Mouse (Mus musculus) frontal cortex, adult 2 months (tissue): ENCODE results near the gene Zdhhc14. TPM values are rescaled to one million over a fixed set of nuclear protein-coding genes. Genes with fewer than 3 reads are reported as not detected.

ENCODE experiments used
- DNase-seq, 2 experiments: peaks; one replicate each; pipeline ENCODE4 v3.0.0; 2022; ENCODE audit warnings: low spot score in 1 of 2; ENCODE audit errors: extremely low spot score in 1 of 2
- polyA plus RNA-seq: library from polyadenylated mRNA; depleted of rRNA; stranded (reverse); fragments of >200 nt; gene quantifications from 2 replicates; pipeline ENCODE4 v1.2.3, GENCODE M21; 2012; rRNA removed

Zdhhc14 gene
- polyA plus RNA-seq, 1 experiment = 13.1 TPM

DNA sequence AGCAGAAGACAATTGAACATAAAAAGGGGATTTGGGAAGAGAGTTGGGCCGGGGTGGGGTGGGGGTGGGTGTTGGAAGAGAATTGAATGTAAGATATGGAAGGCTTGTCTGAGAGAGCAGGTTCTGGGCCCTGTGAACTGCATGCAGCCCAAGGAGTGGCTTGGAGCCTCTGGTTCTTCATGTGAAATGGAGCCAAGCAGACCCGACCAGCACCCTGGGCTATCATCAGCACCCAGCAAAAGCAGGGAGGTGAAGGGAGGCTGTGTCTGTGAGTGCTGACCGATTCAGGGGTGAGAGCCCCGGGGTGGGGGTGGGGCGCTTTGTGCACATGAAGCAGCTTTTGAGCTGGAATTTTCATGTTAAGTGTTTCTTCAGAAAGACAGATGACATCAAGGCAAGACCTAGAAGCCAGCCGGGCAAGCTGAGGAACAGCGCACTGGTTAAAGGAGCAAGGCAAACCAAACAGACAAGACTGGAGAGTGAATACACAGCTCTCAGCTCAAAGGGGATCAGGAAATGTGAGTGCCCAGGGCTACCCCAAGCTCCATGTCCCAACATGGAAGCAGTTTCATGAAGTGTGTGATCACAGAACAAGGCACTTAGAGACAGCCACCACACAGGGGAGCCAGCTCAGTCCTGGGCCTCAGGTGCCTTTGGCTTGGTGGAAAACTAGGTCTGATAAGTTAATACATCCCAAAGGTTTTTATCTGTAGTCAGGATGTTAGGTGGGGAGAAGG lies 308.6 kb downstream of the Zdhhc14 start:
- no peak for DNase-seq

DNA sequence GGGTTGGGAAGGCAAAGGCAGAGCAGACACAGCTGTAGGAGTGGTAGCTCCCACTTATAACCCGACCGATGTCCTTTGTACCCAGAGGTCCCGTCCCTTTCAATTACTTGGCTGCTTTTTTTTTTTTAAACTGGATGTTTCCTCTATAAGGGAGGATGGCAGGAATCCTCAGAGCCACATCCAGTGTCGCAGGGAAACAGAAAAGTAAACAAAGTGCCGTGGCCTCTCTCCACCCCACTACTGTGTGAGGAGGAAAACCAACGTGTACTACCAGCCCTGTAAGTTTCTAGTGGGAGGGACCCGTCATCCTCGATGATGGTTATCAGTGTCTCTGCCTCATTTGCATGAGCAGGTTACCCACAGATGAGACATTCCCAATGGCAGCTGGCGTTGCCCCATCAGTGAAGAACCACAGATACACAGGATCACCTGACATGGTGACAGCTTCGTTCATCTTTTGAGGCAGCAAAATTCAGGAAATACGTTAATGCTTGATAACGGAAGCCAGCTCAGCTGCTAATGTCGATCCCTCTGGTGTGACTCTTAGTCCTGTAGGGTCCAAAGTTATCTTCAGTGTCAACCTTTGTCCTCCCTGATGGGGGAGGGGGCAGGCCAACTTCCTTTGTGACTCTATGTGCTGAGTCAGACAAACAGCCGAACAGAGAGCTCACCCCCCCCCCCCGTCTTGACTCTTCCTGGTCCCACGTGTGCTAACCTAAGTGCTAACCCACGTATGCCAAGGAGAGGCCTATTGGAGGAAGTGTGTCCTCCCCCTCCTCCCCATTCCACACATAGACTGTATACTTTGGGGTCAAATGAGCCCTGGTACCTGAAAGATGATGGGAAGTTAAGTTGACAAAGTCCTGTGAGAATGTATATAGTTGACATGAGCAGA lies 309.7 kb downstream of the Zdhhc14 start:
- no peak for DNase-seq

DNA sequence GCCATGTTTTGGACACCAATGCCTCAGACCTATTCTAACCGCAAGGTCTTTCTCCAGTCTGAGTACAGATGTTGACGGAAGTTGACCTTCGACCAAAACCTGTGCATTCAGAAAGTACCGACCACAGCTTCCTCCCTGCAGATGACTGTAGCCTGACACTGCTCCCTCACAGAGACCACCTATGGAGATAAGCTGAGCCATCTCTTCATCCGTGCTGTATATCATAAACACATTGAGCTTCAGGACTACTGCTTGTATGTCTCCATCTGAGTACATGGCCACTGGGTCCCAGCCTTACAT lies 310.2 kb downstream of the Zdhhc14 start:
- DNase-seq = no peak

Other genes with a start within 250 kb of the Zdhhc14 start
- gene Ldhal6b, start 73.8 kb upstream of the Zdhhc14 start, polyA plus RNA-seq = 1.2 and 1.4 TPM in 2 replicates
- 40.9 and 41.2 TPM in 2 replicates for gene Tmem242, start 52.3 kb upstream of the Zdhhc14 start, polyA plus RNA-seq